Mouse (Mus musculus): ENCODE results near the gene Wfikkn2.

Wfikkn2 gene

GRCm38 (mm10) chr11:94261585-94262370 is 16.0 kb upstream of the Wfikkn2 start:
- no peak for DNase-seq

DNA sequence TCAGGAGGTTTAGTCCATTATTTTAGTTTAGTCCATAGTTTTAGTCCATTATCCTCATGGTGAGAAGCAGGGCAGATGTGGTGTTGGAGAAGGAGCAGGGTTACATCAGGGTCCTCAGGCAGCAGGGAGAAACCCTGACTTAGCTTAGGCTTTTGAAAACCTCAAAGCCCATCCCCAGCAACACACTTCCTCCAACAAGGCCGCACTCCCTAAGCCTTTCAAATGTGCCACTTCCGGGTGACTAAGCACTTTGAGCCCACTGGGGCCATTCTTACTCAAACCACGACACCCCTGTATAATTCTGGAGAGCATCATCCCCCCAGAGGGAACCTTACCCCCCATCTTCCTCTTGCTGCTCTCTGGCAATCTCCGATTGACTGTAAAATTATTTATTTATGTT is 14.0 kb upstream of the Wfikkn2 start:
- no peak for DNase-seq

- DNase-seq: no peak
Observed at GRCm38 (mm10) chr11:94257987-94258386, 12.2 kb upstream of the Wfikkn2 start.

DNA sequence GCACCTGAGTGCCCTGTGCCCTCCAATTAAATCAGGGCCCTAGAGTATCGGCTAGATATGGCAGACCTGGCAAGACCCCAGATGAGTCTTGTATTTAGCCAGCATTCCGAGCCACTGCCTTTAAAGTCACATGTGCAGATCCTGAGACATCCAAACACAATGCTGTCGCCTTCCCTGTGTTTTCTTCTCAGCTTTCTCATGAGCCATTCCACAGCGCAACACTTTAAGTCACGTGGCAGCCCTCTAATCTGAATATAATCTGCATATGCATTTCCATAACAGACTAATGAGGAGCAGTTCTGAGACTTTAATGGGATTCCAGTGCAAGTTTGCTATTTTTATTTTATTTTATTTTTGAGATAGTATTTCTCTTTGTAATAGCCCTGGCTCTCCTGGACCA is 9.9 kb upstream of the Wfikkn2 start:
- no peak for DNase-seq

GRCm38 (mm10) chr11:94253691-94254090 is 7.9 kb upstream of the Wfikkn2 start:
- DNase-seq: no peak

GRCm38 (mm10) chr11:94253156-94253555 is 7.4 kb upstream of the Wfikkn2 start:
- DNase-seq: no peak

- no peak for DNase-seq
Observed at GRCm38 (mm10) chr11:94246789-94247061, 920 bp upstream of the Wfikkn2 start.

GRCm38 (mm10) chr11:94244385-94244784 is 1.4 kb downstream of the Wfikkn2 start:
- no peak for DNase-seq

GRCm38 (mm10) chr11:94243422-94244180 is 2.2 kb downstream of the Wfikkn2 start:
- no peak for DNase-seq

DNA sequence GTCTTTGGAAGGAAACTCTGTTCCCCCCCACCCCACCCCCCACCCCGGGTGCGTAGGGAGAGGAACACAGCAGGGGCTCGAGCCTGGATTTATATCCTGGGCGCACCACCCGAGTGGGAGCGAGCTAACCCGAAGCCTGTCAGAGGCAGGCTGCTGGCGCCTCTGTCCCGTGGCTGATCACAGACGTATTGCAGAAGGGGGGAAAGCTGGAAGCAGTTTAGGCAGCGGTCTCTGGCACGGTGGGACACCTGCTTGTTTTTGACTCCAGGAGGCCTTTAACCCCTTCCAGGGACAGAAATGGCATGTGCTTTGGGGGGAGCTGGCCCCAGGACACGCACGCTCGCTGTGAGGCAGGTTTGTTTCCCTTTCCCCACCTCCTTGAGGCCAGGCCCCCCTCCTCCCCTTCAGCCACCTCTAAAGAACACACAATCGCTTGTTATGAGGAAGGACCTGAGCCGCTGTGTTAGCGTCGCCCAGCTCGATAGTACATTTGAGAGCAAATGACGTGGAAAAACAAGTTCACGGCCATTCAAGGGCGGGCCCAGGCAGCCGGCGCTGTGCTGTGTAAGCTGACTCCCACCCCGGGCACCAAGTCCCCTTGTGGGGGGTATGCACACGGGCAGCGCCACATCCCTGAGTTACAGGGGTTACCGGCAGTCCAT is 2.9 kb downstream of the Wfikkn2 start:
- no peak for DNase-seq

GRCm38 (mm10) chr11:94239706-94240105 is 6.1 kb downstream of the Wfikkn2 start:
- no peak for DNase-seq

GRCm38 (mm10) chr11:94238786-94239185 is 7.0 kb downstream of the Wfikkn2 start:
- no peak for DNase-seq

- DNase-seq: peak; percentile 60
Observed at GRCm38 (mm10) chr11:94236074-94236473, 9.7 kb downstream of the Wfikkn2 start.

GRCm38 (mm10) chr11:94234857-94235256 is 10.9 kb downstream of the Wfikkn2 start:
- DNase-seq: no peak

DNA sequence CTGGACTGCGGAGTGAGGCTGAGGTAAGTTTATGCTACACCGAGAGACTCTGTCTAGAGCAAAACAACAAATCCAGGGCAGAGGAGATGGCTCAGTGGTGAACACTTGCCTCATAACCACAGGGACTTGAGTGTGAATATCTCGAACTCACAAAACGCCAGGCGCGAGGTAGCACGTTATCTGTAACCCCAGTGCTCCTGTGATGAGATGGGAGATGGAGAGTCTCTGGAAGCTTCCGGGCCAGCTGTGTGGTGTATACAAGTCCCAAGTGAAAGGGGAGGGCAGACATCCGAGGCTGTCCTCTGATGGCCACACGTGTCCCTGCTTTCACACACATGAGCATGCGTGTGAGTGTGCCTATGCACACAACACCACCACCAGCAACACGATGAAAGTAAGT is 11.4 kb downstream of the Wfikkn2 start:
- DNase-seq: no peak

- DNase-seq: no peak
Observed at GRCm38 (mm10) chr11:94233405-94233804, 12.4 kb downstream of the Wfikkn2 start.

DNA sequence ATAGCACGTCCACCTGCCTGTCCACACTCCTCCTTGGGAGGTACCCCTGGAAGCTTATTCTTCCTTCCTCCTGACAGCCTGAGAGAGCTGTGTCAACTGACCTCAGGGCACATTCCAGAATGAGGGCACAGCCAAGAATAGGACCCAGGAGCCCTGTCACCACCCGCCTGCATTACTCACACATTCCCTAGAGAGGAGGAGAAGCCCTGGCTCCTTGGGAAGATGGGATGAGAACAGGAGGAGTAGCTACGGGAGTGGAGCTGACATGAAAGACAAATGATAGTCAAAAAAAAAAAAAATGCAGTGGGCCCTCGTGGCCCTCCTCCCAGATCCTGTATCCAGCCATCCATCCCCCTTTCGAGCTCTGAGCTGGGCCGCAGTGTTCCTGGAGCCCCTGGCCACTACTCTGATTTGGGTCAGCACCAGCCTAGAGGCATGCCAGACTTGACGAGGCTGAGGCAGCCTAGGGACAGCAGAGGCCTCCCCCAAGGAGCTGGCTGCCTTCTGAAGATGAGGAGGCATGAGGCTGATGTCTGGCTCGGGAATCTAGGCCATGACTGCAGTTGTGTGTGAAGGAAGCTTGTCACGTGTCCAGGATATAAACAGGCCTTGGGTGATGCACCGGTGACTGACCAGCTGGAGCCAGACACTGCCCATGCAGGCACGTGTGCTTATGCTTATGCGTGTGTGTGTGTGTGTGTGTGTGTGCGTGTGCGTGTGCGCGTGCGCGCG is 13.8 kb downstream of the Wfikkn2 start:
- DNase-seq: no peak

GRCm38 (mm10) chr11:94230244-94230643 is 15.6 kb downstream of the Wfikkn2 start:
- DNase-seq: no peak

GRCm38 (mm10) chr11:94229207-94229960 is 16.4 kb downstream of the Wfikkn2 start:
- DNase-seq: no peak

- no peak for DNase-seq
Observed at GRCm38 (mm10) chr11:94228416-94228815, 17.4 kb downstream of the Wfikkn2 start.

DNA sequence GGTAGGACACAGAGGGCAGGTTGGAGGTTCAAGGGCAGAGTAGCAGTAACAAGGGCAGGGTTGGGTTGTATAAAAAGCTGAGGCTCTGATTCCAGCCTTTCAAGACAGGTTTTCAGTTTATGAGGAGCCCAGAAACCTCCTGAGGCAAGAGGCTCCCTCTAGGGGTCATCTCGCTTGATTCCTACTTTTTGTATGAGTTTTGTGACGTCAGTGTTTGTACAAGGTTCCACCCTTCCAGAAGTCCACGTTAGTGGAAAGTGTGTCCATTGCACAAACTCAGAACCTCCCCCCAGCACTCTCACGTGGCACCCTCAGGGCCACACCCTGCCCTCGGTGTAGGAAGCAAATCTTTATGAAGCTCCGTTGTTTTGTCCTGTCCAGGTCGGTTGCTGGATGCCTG is 19.8 kb downstream of the Wfikkn2 start:
- DNase-seq: no peak

DNA sequence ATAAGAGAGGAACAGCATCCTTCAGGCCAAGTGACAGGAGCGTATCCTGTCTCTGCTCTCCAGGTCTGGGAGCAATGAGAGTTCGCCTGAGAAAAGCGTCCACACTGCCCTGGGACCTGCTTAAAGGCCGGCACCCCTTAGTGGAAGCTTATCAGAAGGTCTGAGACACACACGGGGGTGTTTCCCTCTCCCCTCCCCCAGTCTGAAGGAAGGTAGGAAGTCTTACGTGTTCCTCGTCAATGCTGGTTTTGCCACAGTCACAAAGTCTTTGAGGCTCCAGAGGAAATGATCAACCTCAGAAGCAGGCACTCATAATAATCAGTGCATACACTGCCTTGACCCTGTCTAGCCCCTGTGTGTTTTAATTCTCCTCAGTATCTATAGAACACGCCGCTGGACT is 22.3 kb downstream of the Wfikkn2 start:
- DNase-seq: no peak

GRCm38 (mm10) chr11:94221257-94221656 is 24.5 kb downstream of the Wfikkn2 start:
- DNase-seq: no peak
